Mouse (Mus musculus) neural tube, embryonic 14.5 days (tissue): ENCODE data around the gene Mrgprh. TPM values are rescaled to one million over a fixed set of nuclear protein-coding genes. Genes with fewer than 3 reads are reported as not detected.

Source experiments
- ATAC-seq: fragments of 200-750 bp; cut with Nextera tagmentation; 2 replicates; pipeline ENCODE4 v1.8.0; 2017; ENCODE audit warnings: low read depth, mild to moderate bottlenecking, moderate TSS enrichment, moderate library complexity
- H3K27ac ChIP-seq: fragments of 300-500 bp; sonication (generic); 2 replicates; pipeline ENCODE4 v1.5.1; 2014; ENCODE audit warnings: low read depth, mild to moderate bottlenecking, control low read depth, low read length, moderate library complexity, mixed read lengths
- H3K27me3 ChIP-seq: fragments of 300-500 bp; sonication (generic); 2 replicates; pipeline ENCODE4 v1.6.1; 2014; ENCODE audit warnings: low read length; ENCODE audit not compliant: control insufficient read depth, insufficient read depth
- H3K36me3 ChIP-seq: fragments of 300-500 bp; sonication (generic); 2 replicates; pipeline ENCODE4 v1.6.1; 2014; ENCODE audit warnings: low read length, mixed read lengths; ENCODE audit not compliant: control insufficient read depth, insufficient read depth
- H3K4me1 ChIP-seq: fragments of 300-500 bp; sonication (generic); 2 replicates; pipeline ENCODE4 v1.6.1; 2014; ENCODE audit warnings: low read length; ENCODE audit not compliant: control insufficient read depth, insufficient read depth
- H3K4me2 ChIP-seq: fragments of 300-500 bp; sonication (generic); 2 replicates; pipeline ENCODE4 v1.6.1; 2014; ENCODE audit warnings: mild to moderate bottlenecking, low read depth, low read length, control low read depth
- H3K4me3 ChIP-seq: fragments of 300-500 bp; sonication (generic); 2 replicates; pipeline ENCODE4 v1.5.1; 2014; ENCODE audit warnings: low read depth, low read length, control low read depth, mixed read lengths
- H3K9ac ChIP-seq: fragments of 300-500 bp; sonication (generic); replicated peaks from 2 replicates; pipeline ENCODE4 v1.6.1; 2014; ENCODE audit warnings: low read depth, mild to moderate bottlenecking, control low read depth, low read length, mixed read lengths
- H3K9me3 ChIP-seq: fragments of 300-500 bp; sonication (generic); 2 replicates; pipeline ENCODE4 v1.6.1; 2016; ENCODE audit warnings: low read length; ENCODE audit not compliant: control insufficient read depth
- WGBS: fragments of 180-500 bp; shearing (Covaris S2); extraction: QIAGEN DNeasy Blood & Tissue Kit; methylation state at CpG from one replicate; pipeline ENCODE4 v1.1.7; 2014; 5-methylcytosine and 5-hydroxymethylcytosine counted together
- microRNA-seq: library from miRNA; unstranded; fragments of <30 nt; microRNA quantifications from one replicate; pipeline ENCODE4, GENCODE M21; 2016
- polyA plus RNA-seq: library from polyadenylated mRNA; unstranded; fragments of >200 nt; fragmentation: Nextera tagmentation; extraction: Ambion mirVana; gene quantifications from 2 replicates; pipeline ENCODE4 v1.2.1, GENCODE M21; 2014

Mrgprh gene
- polyA plus RNA-seq, 1 experiment from 2014 or later: not detected

DNA sequence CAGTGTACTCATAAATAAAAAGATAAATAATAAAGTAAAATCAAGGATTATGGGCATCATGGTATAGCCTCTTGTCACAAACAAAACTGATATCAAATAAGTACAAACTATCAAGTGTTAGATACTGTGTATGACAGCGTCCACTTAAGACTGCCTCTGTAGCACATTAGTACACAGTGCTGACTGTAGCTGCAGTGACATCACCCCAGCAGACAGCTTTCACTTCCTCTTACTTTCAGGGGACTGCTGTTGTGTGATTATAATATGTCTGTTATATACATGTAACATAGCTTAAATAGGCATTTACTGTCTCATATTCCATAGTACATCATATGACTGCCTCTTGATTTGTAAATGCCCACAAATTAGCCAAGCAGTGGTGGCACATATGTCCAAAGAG is 45.2 kb downstream of the Mrgprh start:
- ATAC-seq: no peak

DNA sequence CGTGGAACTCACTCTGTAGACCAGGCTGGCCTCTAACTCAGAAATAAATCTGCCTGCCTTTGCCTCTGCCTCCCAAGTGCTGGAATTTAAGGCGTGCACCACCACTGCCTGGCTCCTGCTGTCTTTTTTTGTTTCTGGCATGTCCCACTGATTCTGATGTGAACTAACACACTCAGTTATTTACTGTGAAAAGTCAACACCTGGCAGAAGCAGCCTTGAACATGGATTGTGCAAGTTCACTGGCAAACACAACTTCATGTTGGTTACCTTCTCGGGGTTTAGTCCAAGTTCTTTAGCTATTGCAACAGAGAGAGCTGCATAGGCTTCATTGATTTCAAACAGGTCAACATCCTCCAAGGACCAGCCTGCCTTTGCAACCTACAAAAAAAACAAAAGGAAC is 49.2 kb downstream of the Mrgprh start:
- Histone ChIP-seq H3K9ac (no peak overlapping the region), H3K4me1 (no peaks in the 10 kb centered on the region), H3K27ac (no peak overlapping the region), H3K36me3 (peaks cover 56% of the 10 kb centered on the region), H3K4me3 (no peak overlapping the region), H3K9me3 (no peaks in the 10 kb centered on the region), H3K27me3 (no peaks in the 10 kb centered on the region), H3K4me2 (no peak overlapping the region)
- WGBS: 95% methylated on average over 3 of the region's 3 CpGs
- no peak for ATAC-seq

More for the DNA sequence above, 45.2 kb downstream of the Mrgprh start:
- H3K36me3 ChIP-seq: peaks cover 66% of the 10 kb centered on the region
- H3K4me2 ChIP-seq: no peak overlapping the region
- H3K4me1 ChIP-seq: peaks cover 5% of the 10 kb centered on the region; the same call in 1 of the 2 replicates
- no peak overlapping the region for H3K4me3 ChIP-seq
- no peaks in the 10 kb centered on the region for H3K9me3 ChIP-seq
- no peak overlapping the region for H3K27ac ChIP-seq
- H3K27me3 ChIP-seq: no peaks in the 10 kb centered on the region
- WGBS: 90% methylated on average over 1 of the region's 1 CpGs
- H3K9ac ChIP-seq: no peak overlapping the region

DNA sequence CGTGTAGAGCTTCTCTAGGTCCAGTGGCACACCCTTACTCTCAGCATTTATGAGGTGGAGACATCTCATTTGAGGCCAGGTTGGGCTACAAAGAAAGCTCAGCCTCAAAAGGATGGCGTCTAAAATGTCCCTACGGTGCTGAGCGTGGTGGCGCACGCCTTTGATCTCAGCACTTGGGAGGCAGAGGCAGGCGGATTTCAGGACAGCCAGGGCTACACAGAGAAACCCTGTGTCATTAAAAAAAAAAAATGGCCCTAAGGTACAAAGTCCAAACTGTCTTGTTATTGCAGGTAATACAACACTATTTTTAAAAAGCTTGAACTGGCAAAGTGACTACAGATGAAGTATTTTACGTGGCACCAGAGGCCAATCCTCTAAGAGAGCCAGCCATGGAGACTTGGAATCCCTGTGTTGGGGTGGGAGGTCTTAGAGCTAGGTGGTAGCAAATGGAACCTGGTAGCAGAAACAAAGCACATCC is 49.9 kb downstream of the Mrgprh start:
- Histone ChIP-seq H3K9me3 (no peaks in the 10 kb centered on the region), H3K4me3 (no peak overlapping the region), H3K4me1 (no peaks in the 10 kb centered on the region), H3K36me3 (peaks cover 48% of the 10 kb centered on the region), H3K27ac (no peak overlapping the region), H3K9ac (no peak overlapping the region), H3K27me3 (no peaks in the 10 kb centered on the region), H3K4me2 (no peak overlapping the region)
- WGBS: 86% methylated on average over 8 of the region's 8 CpGs
- ATAC-seq: no peak

Small RNA genes lying within 50 kb of the gene (microRNA-seq; reads per million reads assigned to microRNA genes)
- not detected for gene Gm24085

Other genes with a start within 250 kb of the Mrgprh start
- not detected in 2 replicates for gene Slc22a1, start 200.2 kb upstream of the Mrgprh start, polyA plus RNA-seq
- 9.6 and 14.8 TPM in 2 replicates for gene Igf2r, start 106.4 kb upstream of the Mrgprh start, polyA plus RNA-seq
- gene Mas1, start 7.9 kb upstream of the Mrgprh start, polyA plus RNA-seq: 0.28 and 0.66 TPM in 2 replicates
- 1.6 and 2.0 TPM in 2 replicates for gene Pnldc1, start 34.2 kb downstream of the Mrgprh start, polyA plus RNA-seq
- 375 and 416 TPM in 2 replicates for gene Tcp1, start 39.7 kb downstream of the Mrgprh start, polyA plus RNA-seq
- 128 and 133 TPM in 2 replicates for gene Mrpl18, start 40.3 kb downstream of the Mrgprh start, polyA plus RNA-seq
- gene Acat3, start 64.6 kb downstream of the Mrgprh start, polyA plus RNA-seq: 1.3 and 1.4 TPM in 2 replicates
- gene Acat2, start 84.7 kb downstream of the Mrgprh start, polyA plus RNA-seq: 188 and 294 TPM in 2 replicates
- gene Wtap, start 118.1 kb downstream of the Mrgprh start, polyA plus RNA-seq: 119 and 126 TPM in 2 replicates
- 167 and 173 TPM in 2 replicates for gene Sod2, start 130.8 kb downstream of the Mrgprh start, polyA plus RNA-seq
- not detected in 2 replicates for gene Gpr31b, start 176.3 kb downstream of the Mrgprh start, polyA plus RNA-seq
- gene Tcp10b, start 185.1 kb downstream of the Mrgprh start, polyA plus RNA-seq: 0.17 and 0.42 TPM in 2 replicates